In the genomic region with DNA sequence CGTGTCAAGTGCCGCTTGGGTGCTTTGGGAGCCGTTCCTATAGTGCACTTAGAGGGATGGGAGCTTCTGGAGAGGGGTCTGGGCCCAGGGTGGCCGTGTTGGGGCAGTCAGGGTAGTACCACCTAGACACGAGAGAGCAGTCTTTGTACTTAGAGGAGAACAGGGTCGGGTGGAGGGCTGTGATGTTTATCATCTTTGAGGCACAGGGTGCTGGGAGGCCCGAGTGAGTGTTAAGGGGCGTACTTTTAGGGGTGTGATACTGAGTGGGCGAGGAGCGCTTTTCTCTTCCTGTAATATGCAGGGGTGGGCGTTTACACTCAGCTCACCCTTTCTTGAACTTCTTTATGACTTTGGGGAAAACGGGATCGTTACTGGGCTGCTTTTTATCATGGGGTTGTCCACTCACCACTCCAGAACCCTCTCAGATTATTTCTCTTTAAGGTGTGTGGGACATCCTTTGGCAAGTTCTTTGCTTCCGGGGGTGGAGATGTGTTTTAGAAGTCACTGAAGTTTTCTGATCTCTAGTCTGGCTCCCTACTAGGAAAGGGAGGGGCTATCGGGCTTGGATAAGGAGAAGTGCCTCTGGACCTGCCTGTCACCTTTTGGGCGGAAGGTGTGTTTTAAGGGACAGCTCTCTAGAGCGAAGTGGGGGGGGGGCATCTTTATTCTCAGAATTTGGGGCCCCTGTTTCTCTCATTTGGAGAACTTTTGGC, we compare ENCODE assay signal across 8 mouse cellular contexts. TPM values are rescaled to one million over a fixed set of nuclear protein-coding genes. Genes with fewer than 3 reads are reported as not detected.
A peak's percentile ranks its signal among the peaks of the same experiment; 100 is the strongest.
DNase-seq lines count a peak whose midpoint lies in the region; ATAC-seq and TF ChIP-seq lines count a peak whose summit lies in the region.

No protein-coding gene starts in this region.

- H3K4me3 ChIP-seq in ES-E14 (ENCODE audit: insufficient read depth in 1 of 2, low read depth in 1 of 2, low read length in 2 of 2, poor library complexity in 1 of 2, severe bottlenecking in 1 of 2), result peak overlapping the region; percentile 78 to 94
- H3K4me3 ChIP-seq in embryonic facial prominence, embryonic 15.5 days (replicated peaks), result peak overlapping the region; percentile 78
- H3K4me3 ChIP-seq in hindbrain, embryonic 13.5 days, result peak overlapping the region; percentile 65
- peak overlapping the region; percentile 74 for H3K4me3 ChIP-seq in limb, embryonic 15.5 days
- H3K4me3 ChIP-seq in midbrain, embryonic 16.5 days (ENCODE audit: low read depth, low read length), result peak overlapping the region; percentile 73

- in situ Hi-C loops in ES-E14 (cut with MboI; ENCODE audit: low sequenced_read_pairs in 2 of 2, unreplicated experiment in 2 of 2), result no loop called here

- peaks cover 4 to 21% of the 10 kb centered on the region in 2 experiments; a peak in 3 of 4 replicates for H3K4me1 ChIP-seq in ES-E14 (ENCODE audit: control insufficient read depth in 2 of 2, insufficient read depth in 2 of 2, low read length in 2 of 2, poor library complexity in 1 of 2)
- peaks cover 34% of the 10 kb centered on the region for H3K4me1 ChIP-seq in embryonic facial prominence, embryonic 15.5 days
- peaks cover 42% of the 10 kb centered on the region for H3K4me1 ChIP-seq in hindbrain, embryonic 13.5 days (replicated peaks)
- H3K4me1 ChIP-seq in limb, embryonic 15.5 days, result peaks cover 37% of the 10 kb centered on the region
- H3K4me1 ChIP-seq in midbrain, embryonic 16.5 days (ENCODE audit: control insufficient read depth, insufficient read depth, low read length), result peaks cover 18% of the 10 kb centered on the region

- peak overlapping the region; percentile 99 for H3K27ac ChIP-seq in ES-E14 (ENCODE audit: insufficient read depth, low read depth, low read length, poor library complexity, severe bottlenecking)
- H3K27ac ChIP-seq in embryonic facial prominence, embryonic 15.5 days (replicated peaks), result peak overlapping the region; percentile 99
- peak overlapping the region; percentile 99 for H3K27ac ChIP-seq in hindbrain, embryonic 13.5 days
- H3K27ac ChIP-seq in limb, embryonic 15.5 days, result peak overlapping the region; percentile 99
- peak overlapping the region; percentile 98 for H3K27ac ChIP-seq in midbrain, embryonic 16.5 days (ENCODE audit: low read length)

- H3K9ac ChIP-seq in ES-E14 (ENCODE audit: insufficient read depth, low read depth, low read length, poor library complexity, severe bottlenecking), result peak overlapping the region; percentile 97
- peak overlapping the region; percentile 87 for H3K9ac ChIP-seq in embryonic facial prominence, embryonic 15.5 days
- H3K9ac ChIP-seq in hindbrain, embryonic 13.5 days, result peak overlapping the region; percentile 89
- H3K9ac ChIP-seq in limb, embryonic 15.5 days, result peak overlapping the region; percentile 75
- H3K9ac ChIP-seq in midbrain, embryonic 16.5 days (ENCODE audit: low read depth, low read length), result peak overlapping the region; percentile 82

- 2% methylated on average over 17 of the region's 17 CpGs for WGBS in embryonic facial prominence, embryonic 15.5 days
- 4% methylated on average over 17 of the region's 17 CpGs for WGBS in hindbrain, embryonic 13.5 days
- WGBS in limb, embryonic 15.5 days, result under 1% methylated on average over 17 of the region's 17 CpGs
- WGBS in midbrain, embryonic 16.5 days, result 4% methylated on average over 17 of the region's 17 CpGs

- peak; percentile 46 to 72 for DNase-seq in frontal cortex, adult 2 months (ENCODE audit: extremely low spot score in 1 of 2, low spot score in 1 of 2)
- DNase-seq in frontal cortex, postnatal 10 days (ENCODE audit: low spot score in 2 of 2), result no peak
- no peak for DNase-seq in ES-E14 (ENCODE audit: low read depth, low spot score)
- DNase-seq in ovary, postnatal 10 days (ENCODE audit: low spot score), result no peak

- H3K9me3 ChIP-seq in ES-E14 (ENCODE audit: control insufficient read depth, insufficient read depth, low read depth, low read length), result no peaks in the 10 kb centered on the region
- H3K9me3 ChIP-seq in embryonic facial prominence, embryonic 15.5 days (replicated peaks), result no peaks in the 10 kb centered on the region
- no peaks in the 10 kb centered on the region for H3K9me3 ChIP-seq in hindbrain, embryonic 13.5 days
- H3K9me3 ChIP-seq in limb, embryonic 15.5 days, result no peaks in the 10 kb centered on the region
- H3K9me3 ChIP-seq in midbrain, embryonic 16.5 days (replicated peaks; ENCODE audit: control insufficient read depth, low read length, poor library complexity, severe bottlenecking), result no peaks in the 10 kb centered on the region

- 0 out of 2 replicates have a peak, but pooled peaks have one; percentile 6 for ATAC-seq in embryonic facial prominence, embryonic 15.5 days (ENCODE audit: insufficient number of reproducible peaks, low FRiP score, low TSS enrichment, low read depth)
- ATAC-seq in hindbrain, embryonic 13.5 days (ENCODE audit: low FRiP score), result peak; percentile 77
- peak; percentile 17 for ATAC-seq in limb, embryonic 15.5 days (ENCODE audit: insufficient number of reproducible peaks, low FRiP score, low TSS enrichment, low read depth)
- peak; percentile 78 for ATAC-seq in midbrain, embryonic 16.5 days

- H3K4me2 ChIP-seq in embryonic facial prominence, embryonic 15.5 days (replicated peaks), result peak overlapping the region; percentile 61
- H3K4me2 ChIP-seq in hindbrain, embryonic 13.5 days, result peak overlapping the region; percentile 76
- H3K4me2 ChIP-seq in limb, embryonic 15.5 days, result peak overlapping the region; percentile 61
- peak overlapping the region; percentile 85 for H3K4me2 ChIP-seq in midbrain, embryonic 16.5 days (ENCODE audit: low read length)

- H3K36me3 ChIP-seq in ES-E14 (ENCODE audit: control insufficient read depth, insufficient read depth, low read length, poor library complexity, severe bottlenecking), result peaks cover 11% of the 10 kb centered on the region; the same call in 1 of the 2 replicates
- peaks cover 9% of the 10 kb centered on the region; the same call in 1 of the 2 replicates for H3K36me3 ChIP-seq in embryonic facial prominence, embryonic 15.5 days
- H3K36me3 ChIP-seq in hindbrain, embryonic 13.5 days, result peaks cover 7% of the 10 kb centered on the region; the same call in 1 of the 2 replicates
- H3K36me3 ChIP-seq in limb, embryonic 15.5 days, result 0 out of 2 replicates have a peak, but pooled peaks cover 8% of the 10 kb centered on the region
- no peaks in the 10 kb centered on the region for H3K36me3 ChIP-seq in midbrain, embryonic 16.5 days (ENCODE audit: control insufficient read depth, insufficient read depth, low read length)

- H3K27me3 ChIP-seq in embryonic facial prominence, embryonic 15.5 days, result no peaks in the 10 kb centered on the region
- H3K27me3 ChIP-seq in hindbrain, embryonic 13.5 days, result no peaks in the 10 kb centered on the region
- no peaks in the 10 kb centered on the region for H3K27me3 ChIP-seq in limb, embryonic 15.5 days
- no peaks in the 10 kb centered on the region for H3K27me3 ChIP-seq in midbrain, embryonic 16.5 days (ENCODE audit: control insufficient read depth, insufficient read depth, low read depth, low read length)

TF ChIP-seq in ES-E14, 5 proteins besides CTCF, POLR2A, EP300 and RAD21:
- TF ChIP-seq CHD2 (IDR thresholded peaks at IDR 0.05; ENCODE audit: low read depth, low read length) (no peak), ZC3H11A (IDR thresholded peaks at IDR 0.05; ENCODE audit: borderline replicate concordance, low read depth, low read length) (no peak), HCFC1 (IDR thresholded peaks at IDR 0.05; ENCODE audit: borderline replicate concordance, insufficient read depth, low read length) (no peak), ZNF384 (IDR thresholded peaks at IDR 0.05; ENCODE audit: low read depth, low read length) (no peak), MAFK (IDR thresholded peaks at IDR 0.05; ENCODE audit: insufficient read depth, low read depth, low read length) (no peak)

RNA-seq across cellular contexts. Expression of gene Akt2, which starts 1.0 kb away (rescaled TPM):
- polyA plus RNA-seq in frontal cortex, adult 2 months (2012; rRNA removed), result 114 and 122 TPM in 2 replicates
- 42.2 and 44.8 TPM in 2 replicates for total RNA-seq in ES-E14 (2012; rRNA removed)
- polyA plus RNA-seq in embryonic facial prominence, embryonic 15.5 days (2015; fragmentation: Nextera tagmentation; extraction: Ambion mirVana), result 114 and 117 TPM in 2 replicates
- 68.0 and 71.0 TPM in 2 replicates for polyA plus RNA-seq in hindbrain, embryonic 13.5 days (2015; fragmentation: Nextera tagmentation; extraction: Ambion mirVana)
- 108 and 127 TPM in 2 replicates for polyA plus RNA-seq in limb, embryonic 15.5 days (2015; fragmentation: Nextera tagmentation; extraction: Ambion mirVana)
- 49.9 and 57.0 TPM in 2 replicates for polyA plus RNA-seq in midbrain, embryonic 16.5 days (2015; fragmentation: Nextera tagmentation; extraction: Ambion mirVana)

RNA-seq across cellular contexts. Expression of gene 2310022A10Rik, which starts 39.3 kb away (rescaled TPM):
- polyA plus RNA-seq in frontal cortex, adult 2 months (2012; rRNA removed), result 32.0 and 32.3 TPM in 2 replicates
- total RNA-seq in ES-E14 (2012; rRNA removed), result 12.6 and 15.9 TPM in 2 replicates
- 36.4 and 38.0 TPM in 2 replicates for polyA plus RNA-seq in embryonic facial prominence, embryonic 15.5 days (2015; fragmentation: Nextera tagmentation; extraction: Ambion mirVana)
- 32.1 and 34.0 TPM in 2 replicates for polyA plus RNA-seq in hindbrain, embryonic 13.5 days (2015; fragmentation: Nextera tagmentation; extraction: Ambion mirVana)
- 32.9 and 39.3 TPM in 2 replicates for polyA plus RNA-seq in limb, embryonic 15.5 days (2015; fragmentation: Nextera tagmentation; extraction: Ambion mirVana)
- 35.6 and 37.5 TPM in 2 replicates for polyA plus RNA-seq in midbrain, embryonic 16.5 days (2015; fragmentation: Nextera tagmentation; extraction: Ambion mirVana)

RNA-seq across cellular contexts. Expression of gene Pld3, which starts 39.4 kb away (rescaled TPM):
- polyA plus RNA-seq in frontal cortex, adult 2 months (2012; rRNA removed), result 933 and 972 TPM in 2 replicates
- 77.9 and 128 TPM in 2 replicates for total RNA-seq in ES-E14 (2012; rRNA removed)
- 121 and 122 TPM in 2 replicates for polyA plus RNA-seq in embryonic facial prominence, embryonic 15.5 days (2015; fragmentation: Nextera tagmentation; extraction: Ambion mirVana)
- polyA plus RNA-seq in hindbrain, embryonic 13.5 days (2015; fragmentation: Nextera tagmentation; extraction: Ambion mirVana), result 126 TPM in 2 replicates
- 134 and 140 TPM in 2 replicates for polyA plus RNA-seq in limb, embryonic 15.5 days (2015; fragmentation: Nextera tagmentation; extraction: Ambion mirVana)
- 171 and 225 TPM in 2 replicates for polyA plus RNA-seq in midbrain, embryonic 16.5 days (2015; fragmentation: Nextera tagmentation; extraction: Ambion mirVana)

Comparison
In these comparisons a context has a peak if more than half of its experiments do, and no peak if none do; other contexts are left out.
1. DNase-seq: peak in frontal cortex, adult 2 months (2 of 2); none in frontal cortex, postnatal 10 days (0 of 2), ES-E14 (single experiment) and ovary, postnatal 10 days (single experiment).
2. ATAC-seq: peak in every context shown above with its lines; median percentile 78 in midbrain, embryonic 16.5 days; 77 in hindbrain, embryonic 13.5 days; 17 in limb, embryonic 15.5 days; 6 in embryonic facial prominence, embryonic 15.5 days.
3. Peak in every context shown above with its lines, with median percentiles within 50 percentile points of each other: H3K27ac ChIP-seq, H3K4me3 ChIP-seq, H3K9ac ChIP-seq and H3K4me2 ChIP-seq.